Comparison of ENCODE assay signal across 9 mouse cellular contexts in the genomic region with DNA sequence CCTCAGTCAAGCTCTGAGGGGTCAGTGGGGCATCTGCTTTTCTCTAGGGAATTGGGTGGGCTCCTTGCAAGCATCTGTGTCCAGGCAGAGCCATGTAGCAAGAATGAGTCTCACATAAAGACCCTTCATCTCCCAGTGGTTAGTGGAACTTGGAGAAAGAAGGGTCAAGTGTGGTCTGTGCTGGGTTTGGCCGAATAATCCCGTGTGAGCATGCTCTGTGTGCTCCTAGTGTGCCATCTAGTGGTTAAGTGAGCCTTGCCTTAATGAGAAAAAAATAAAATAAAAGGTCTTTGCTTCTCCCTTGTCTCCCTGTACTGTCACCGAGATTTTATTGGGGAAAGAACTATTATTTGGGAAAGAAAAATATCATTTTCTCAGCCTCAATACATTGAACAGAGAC. TPM values are rescaled to one million over a fixed set of nuclear protein-coding genes. Genes with fewer than 3 reads are reported as not detected.
DNase-seq lines count a peak whose midpoint lies in the region; ATAC-seq and TF ChIP-seq lines count a peak whose summit lies in the region.
"Had no signal": no experiment of that assay in that cellular context is flagged by ENCODE, and none has a peak within 500 bp of the region (broad histone marks: within the 10 kb centered on the region; RNA-seq: fewer than 3 reads in every experiment).

No protein-coding gene starts in this region.

- in situ Hi-C loops in CH12.LX (cut with MboI; ENCODE audit: low pct_ligation_motif_present, low pct_unique_long_range_greater_than_20kb, low sequenced_read_pairs): no loop called here

- TF ChIP-seq EP300 in CH12.LX (IDR thresholded peaks at IDR 0.05; ENCODE audit: low read length): no peak

- no peak overlapping the region for H3K9ac ChIP-seq in hindbrain, postnatal 0 days (replicated peaks; ENCODE audit: low read length)
- H3K9ac ChIP-seq in hindbrain, embryonic 12.5 days: no peak overlapping the region
- H3K9ac ChIP-seq in CH12.LX (ENCODE audit: insufficient read depth, low read depth): no peak overlapping the region
- H3K9ac ChIP-seq in limb, embryonic 13.5 days: no peak overlapping the region
- H3K9ac ChIP-seq: lung, embryonic 15.5 days had no signal

- TF ChIP-seq CTCF in hindbrain, postnatal 0 days (IDR thresholded peaks at IDR 0.05; ENCODE audit: low read depth): peak; percentile 82
- TF ChIP-seq CTCF in CH12.LX (conservative IDR thresholded peaks at IDR 0.05 in 1 of 2, IDR thresholded peaks at IDR 0.05 in 1 of 2; ENCODE audit: low read depth in 2 of 2, low read length in 2 of 2): peak in 1 of 2 experiments; percentile 83; a peak in 2 of 4 replicates

- no peaks in the 10 kb centered on the region for H3K9me3 ChIP-seq in hindbrain, postnatal 0 days (ENCODE audit: low read length)
- no peaks in the 10 kb centered on the region for H3K9me3 ChIP-seq in hindbrain, embryonic 12.5 days (replicated peaks)
- H3K9me3 ChIP-seq in CH12.LX (replicated peaks; ENCODE audit: low read length): no peaks in the 10 kb centered on the region
- H3K9me3 ChIP-seq in limb, embryonic 13.5 days: no peaks in the 10 kb centered on the region
- H3K9me3 ChIP-seq: lung, embryonic 15.5 days had no signal

- H3K4me1 ChIP-seq in hindbrain, postnatal 0 days (ENCODE audit: insufficient read depth, low read length): no peaks in the 10 kb centered on the region
- H3K4me1 ChIP-seq in hindbrain, embryonic 12.5 days: no peaks in the 10 kb centered on the region
- no peaks in the 10 kb centered on the region for H3K4me1 ChIP-seq in CH12.LX (ENCODE audit: control insufficient read depth in 1 of 2, insufficient read depth in 2 of 2)
- no peaks in the 10 kb centered on the region for H3K4me1 ChIP-seq in limb, embryonic 13.5 days
- H3K4me1 ChIP-seq: lung, embryonic 15.5 days had no signal

- no peaks in the 10 kb centered on the region for H3K36me3 ChIP-seq in hindbrain, postnatal 0 days (ENCODE audit: insufficient read depth, low read length)
- H3K36me3 ChIP-seq in hindbrain, embryonic 12.5 days: no peaks in the 10 kb centered on the region
- no peaks in the 10 kb centered on the region for H3K36me3 ChIP-seq in CH12.LX (replicated peaks in 1 of 2; ENCODE audit: control insufficient read depth in 1 of 2, insufficient read depth in 1 of 2, low read length in 1 of 2)
- no peaks in the 10 kb centered on the region for H3K36me3 ChIP-seq in limb, embryonic 13.5 days
- H3K36me3 ChIP-seq in splenic B cell, adult 2 months (ENCODE audit: control insufficient read depth, insufficient read depth, low read length, poor library complexity, severe bottlenecking): no peaks in the 10 kb centered on the region
- H3K36me3 ChIP-seq: lung, embryonic 15.5 days had no signal

- H3K4me3 ChIP-seq in hindbrain, postnatal 0 days (ENCODE audit: low read length): no peak overlapping the region
- H3K4me3 ChIP-seq in hindbrain, embryonic 12.5 days: no peak overlapping the region
- H3K4me3 ChIP-seq in CH12.LX (replicated peaks in 1 of 3; ENCODE audit: low read depth in 2 of 3, low read length in 2 of 3, poor library complexity in 1 of 3): no peak overlapping the region
- no peak overlapping the region for H3K4me3 ChIP-seq in limb, embryonic 13.5 days
- H3K4me3 ChIP-seq: lung, embryonic 15.5 days had no signal

- dilution Hi-C loops in CH12.LX (cut with MboI; ENCODE audit: extremely low pct_ligation_motif_present, extremely low pct_unique_long_range_greater_than_20kb, low sequenced_read_pairs): no loop called here

- H3K79me2 ChIP-seq in CH12.LX (replicated peaks; ENCODE audit: control insufficient read depth, extremely low read depth, insufficient read depth, poor library complexity, severe bottlenecking): no peaks in the 10 kb centered on the region

- 25% methylated on average over 3 of the region's 3 CpGs for WGBS in hindbrain, postnatal 0 days
- 21% methylated on average over 3 of the region's 3 CpGs for WGBS in hindbrain, embryonic 12.5 days
- WGBS in limb, embryonic 13.5 days: 17% methylated on average over 3 of the region's 3 CpGs

- H3K4me2 ChIP-seq in hindbrain, postnatal 0 days (ENCODE audit: low read depth, low read length): no peak overlapping the region
- no peak overlapping the region for H3K4me2 ChIP-seq in hindbrain, embryonic 12.5 days (replicated peaks)
- H3K4me2 ChIP-seq in CH12.LX (ENCODE audit: insufficient read depth, low read depth, poor library complexity, severe bottlenecking): no peak overlapping the region
- no peak overlapping the region for H3K4me2 ChIP-seq in limb, embryonic 13.5 days (replicated peaks)
- H3K4me2 ChIP-seq: lung, embryonic 15.5 days had no signal

- DNase-seq in hindbrain, postnatal 0 days (ENCODE audit: low spot score): peak; percentile 76
- DNase-seq in CH12.LX (ENCODE audit: extremely low read depth): peak; percentile 34
- peak; percentile 17 for DNase-seq in adrenal gland, postnatal 25 days
- peak; percentile 30 for DNase-seq in gastrocnemius, postnatal 14 days
- peak; percentile 58 for DNase-seq in splenic B cell, adult 2 months (ENCODE audit: low read depth, low spot score)
- no peak for DNase-seq in urinary bladder, postnatal 10 days (ENCODE audit: low spot score)

- H3K27me3 ChIP-seq in hindbrain, postnatal 0 days (ENCODE audit: insufficient read depth, low read length): no peaks in the 10 kb centered on the region
- H3K27me3 ChIP-seq in hindbrain, embryonic 12.5 days: no peaks in the 10 kb centered on the region
- no peaks in the 10 kb centered on the region for H3K27me3 ChIP-seq in CH12.LX (replicated peaks)
- H3K27me3 ChIP-seq in limb, embryonic 13.5 days: no peaks in the 10 kb centered on the region
- H3K27me3 ChIP-seq in splenic B cell, adult 2 months (ENCODE audit: control insufficient read depth, insufficient read depth, low read length, poor library complexity, severe bottlenecking): no peaks in the 10 kb centered on the region
- H3K27me3 ChIP-seq: lung, embryonic 15.5 days had no signal

- TF ChIP-seq POLR2A in CH12.LX (IDR thresholded peaks at IDR 0.05; ENCODE audit: low read depth, low read length): no peak

- ATAC-seq in hindbrain, postnatal 0 days: peak; percentile 56; the same call in 1 of the 2 replicates
- ATAC-seq in hindbrain, embryonic 12.5 days (ENCODE audit: low FRiP score): no peak
- ATAC-seq in limb, embryonic 13.5 days (ENCODE audit: low FRiP score, low read depth): 0 out of 2 replicates have a peak, but pooled peaks have one; percentile 19

- TF ChIP-seq RAD21 in CH12.LX (IDR thresholded peaks at IDR 0.05; ENCODE audit: low read depth, low read length): peak; percentile 89

- intact Hi-C loops in gastrocnemius, postnatal 14 days (cut with DNase I; ENCODE audit: low total_unique reads): loop anchor here (5.0 kb wide), 1 partner anchor 318 kb away; no protein-coding TSS in a partner anchor

- H3K27ac ChIP-seq in hindbrain, postnatal 0 days: no peak overlapping the region
- H3K27ac ChIP-seq in hindbrain, embryonic 12.5 days: no peak overlapping the region
- no peak overlapping the region for H3K27ac ChIP-seq in CH12.LX (ENCODE audit: insufficient read depth, low read depth)
- H3K27ac ChIP-seq in limb, embryonic 13.5 days: no peak overlapping the region
- H3K27ac ChIP-seq: lung, embryonic 15.5 days had no signal

TF ChIP-seq in CH12.LX, 34 proteins besides CTCF, POLR2A, EP300 and RAD21:
- TF ChIP-seq MXI1 (IDR thresholded peaks at IDR 0.05; ENCODE audit: low read depth, low read length): peak; percentile 49; the same call in 1 of the 2 replicates
- TF ChIP-seq SMC3 (IDR thresholded peaks at IDR 0.05; ENCODE audit: low read depth, low read length): peak; percentile 68
- peak; percentile 71 for TF ChIP-seq NRF1 (IDR thresholded peaks at IDR 0.05; ENCODE audit: low read depth, low read length)
- no peak for TF ChIP-seq CHD2 (IDR thresholded peaks at IDR 0.05; ENCODE audit: low read length)
- TF ChIP-seq ZNF384 (IDR thresholded peaks at IDR 0.05; ENCODE audit: low read depth, low read length): peak; percentile 69
TF ChIP-seq in CH12.LX: peak in this region for 4.

RNA-seq across cellular contexts. Expression of a gene that starts 34.9 kb away (rescaled TPM):
- total RNA-seq in hindbrain, postnatal 0 days (2014; rRNA removed): 1.9 and 4.5 TPM in 2 replicates
- polyA plus RNA-seq in hindbrain, postnatal 0 days (2015; fragmentation: Nextera tagmentation; extraction: Ambion mirVana): 2.3 and 2.5 TPM in 2 replicates
- polyA plus RNA-seq in hindbrain, embryonic 12.5 days (2016; fragmentation: Nextera tagmentation; extraction: Ambion mirVana): 0.72 and 0.91 TPM in 2 replicates
- total RNA-seq in CH12.LX (2012; rRNA removed) (1.7 and 2.5 TPM in 2 replicates), CH12.LX (2014; rRNA removed) (0.19 and 0.24 TPM in 2 replicates)
- 0.29 and 0.63 TPM in 2 replicates for polyA plus RNA-seq in CH12.LX (2012; ENCODE audit: insufficient read length, low read depth)
- total RNA-seq in adrenal gland, postnatal 25 days (2021): 8.0 and 8.9 TPM in 2 replicates
- total RNA-seq in gastrocnemius, postnatal 14 days (2021): 1 to 10 TPM; 1.3 to 2.1 TPM
- 0.92 and 1.1 TPM in 2 replicates for polyA plus RNA-seq in limb, embryonic 13.5 days (2015; fragmentation: Nextera tagmentation; extraction: Ambion mirVana)
